Mouse (Mus musculus) right cerebral cortex, postnatal 25 days (tissue): ENCODE measurements around the gene Glt1d1.
A peak's percentile ranks its signal among the peaks of the same experiment; 100 is the strongest.

Source experiments
- DNase-seq: peaks from one replicate; pipeline ENCODE4 v3.0.0; 2022

The Glt1d1 gene

DNA sequence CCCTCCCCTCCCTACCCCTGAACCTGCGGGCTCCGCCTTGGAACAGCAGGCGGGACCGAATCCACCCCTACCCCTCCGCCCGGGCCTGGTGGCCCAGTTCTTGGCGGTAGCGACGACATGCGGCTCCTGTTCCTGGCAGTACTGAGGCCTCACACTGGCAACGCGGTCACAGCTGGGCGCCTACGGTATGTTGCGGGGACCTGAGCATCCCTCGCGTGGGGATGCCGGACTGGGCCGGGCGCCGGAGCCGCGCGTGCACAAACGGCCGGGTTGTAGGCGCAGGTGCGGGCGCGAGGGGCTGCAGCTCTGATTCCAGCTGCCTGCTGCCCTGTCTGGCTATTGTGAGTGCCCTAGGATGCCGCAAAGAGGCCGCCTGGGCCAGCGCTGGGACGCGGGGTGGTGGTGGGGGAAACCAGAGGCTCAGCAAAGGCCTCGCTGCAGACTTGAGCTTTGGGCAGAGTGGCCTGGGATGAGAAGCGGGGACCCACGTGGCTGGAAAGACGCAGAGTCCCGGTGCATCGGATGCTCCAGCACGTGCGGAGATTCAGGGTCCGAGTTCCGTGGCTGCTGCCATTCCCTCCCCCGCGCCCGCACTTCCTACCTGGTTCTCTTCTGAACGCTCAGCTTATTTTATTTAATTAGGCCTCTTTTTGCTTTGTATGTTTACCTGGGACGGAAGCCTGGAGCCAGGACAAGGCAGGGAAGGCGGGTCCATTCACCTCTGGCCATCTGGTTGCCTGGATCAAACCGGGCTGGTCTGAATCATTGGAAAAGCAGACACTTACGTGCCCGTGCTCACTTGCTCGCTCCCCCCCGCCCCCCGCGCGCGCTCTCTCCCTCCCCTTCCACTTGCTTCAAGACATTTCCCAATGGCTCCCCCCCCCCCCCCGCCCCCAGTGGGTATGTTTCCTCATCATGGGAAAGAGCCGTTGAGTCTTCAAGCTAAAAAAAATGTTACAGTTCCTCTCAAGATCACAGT lies at the start of gene Glt1d1, which contains the start of gene Slc15a4:
Glt1d1 (plus strand) TSS at position 96 of the 979 bp plus-strand sequence.
Slc15a4 (minus strand) TSS at position 731 of the 979 bp plus-strand sequence.
- DNase-seq, result peak; percentile 51

DNA sequence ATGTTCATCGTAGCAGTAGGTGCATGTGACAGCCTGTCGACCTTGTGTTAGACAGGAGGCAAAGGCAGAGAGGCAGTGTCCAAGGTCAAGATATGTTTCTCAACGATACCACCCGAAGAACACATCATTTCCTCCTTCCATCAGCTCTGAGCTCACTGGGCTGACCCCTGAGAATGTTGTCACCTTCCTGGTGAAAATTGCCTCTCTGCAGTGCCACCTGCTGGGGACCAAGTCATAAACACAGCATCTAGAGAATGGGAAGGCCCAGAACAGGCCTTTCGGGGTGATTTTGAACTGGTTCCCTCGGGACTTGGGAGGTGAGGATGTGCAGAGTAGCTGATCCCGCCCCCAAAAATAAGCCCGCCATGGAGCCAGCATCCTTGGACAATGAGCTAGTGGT lies 48.4 kb upstream of the Glt1d1 start:
- DNase-seq, result no peak

DNA sequence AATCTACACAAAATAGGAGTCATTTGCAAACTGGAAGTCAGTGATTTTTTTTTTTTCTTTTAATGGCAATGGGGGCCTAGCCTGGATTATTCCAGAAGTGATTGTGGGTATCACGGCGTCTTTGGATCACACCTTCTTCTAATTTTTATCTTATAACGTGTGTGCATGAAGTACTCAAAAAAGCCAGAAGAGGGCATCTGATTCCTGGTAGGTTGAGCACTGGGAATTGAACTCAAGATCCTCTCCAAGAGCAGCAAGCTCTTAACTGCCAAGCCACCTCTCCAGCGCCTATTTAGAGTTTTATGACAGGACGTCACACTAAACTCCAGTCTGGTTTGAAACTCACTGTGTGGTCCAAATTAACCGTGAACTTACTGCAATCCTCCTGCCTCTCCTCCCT lies 44.2 kb upstream of the Glt1d1 start:
- DNase-seq, result no peak

- DNase-seq, result no peak
Measured at GRCm38 (mm10) chr5:127592406-127592805, 39.7 kb upstream of the Glt1d1 start.

DNA sequence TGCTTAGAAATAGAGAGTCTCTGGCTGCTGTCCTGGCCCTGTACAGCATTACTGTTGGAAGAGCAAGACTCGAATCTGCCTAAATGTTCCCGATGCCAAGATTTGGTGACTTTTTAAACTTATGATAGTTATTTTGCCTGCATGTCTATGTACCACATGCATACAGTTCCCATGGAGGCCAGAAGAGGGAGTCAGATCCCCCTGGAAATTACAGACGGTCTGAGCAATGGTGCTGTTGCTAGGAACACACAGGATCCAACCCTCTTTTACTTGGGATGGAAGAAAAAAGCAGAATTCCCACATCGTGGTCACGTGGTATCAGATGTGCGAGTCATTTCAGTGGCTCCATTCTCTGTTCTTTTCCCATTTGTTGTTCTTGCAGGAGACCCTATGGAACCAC lies 39.2 kb upstream of the Glt1d1 start:
- no peak for DNase-seq

DNA sequence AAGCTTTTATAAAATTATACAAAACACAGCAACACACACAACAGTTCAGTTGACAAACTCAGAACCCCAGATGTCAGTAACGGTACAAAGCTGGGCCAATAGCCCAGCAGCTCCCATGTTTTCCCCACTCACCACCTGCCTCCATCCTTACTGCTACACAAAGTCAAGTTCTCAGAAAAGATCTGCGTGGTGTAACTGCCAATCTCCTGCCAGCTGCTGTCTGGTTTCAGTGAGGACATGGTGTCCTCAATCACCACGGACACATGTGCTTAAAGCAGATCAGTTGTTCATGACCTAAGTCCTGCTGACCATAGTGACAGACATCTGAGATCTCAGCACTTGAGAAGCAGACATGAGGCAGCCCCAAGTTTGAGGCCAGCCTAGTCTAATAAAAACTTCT lies 36.4 kb upstream of the Glt1d1 start:
- no peak for DNase-seq

GRCm38 (mm10) chr5:127596862-127597261 lies 35.2 kb upstream of the Glt1d1 start:
- DNase-seq, result no peak

GRCm38 (mm10) chr5:127602996-127603395 lies 29.1 kb upstream of the Glt1d1 start:
- no peak for DNase-seq

GRCm38 (mm10) chr5:127607507-127607906 lies 24.6 kb upstream of the Glt1d1 start:
- DNase-seq, result no peak

- DNase-seq, result no peak
Measured at GRCm38 (mm10) chr5:127609191-127609714, 22.8 kb upstream of the Glt1d1 start.

DNA sequence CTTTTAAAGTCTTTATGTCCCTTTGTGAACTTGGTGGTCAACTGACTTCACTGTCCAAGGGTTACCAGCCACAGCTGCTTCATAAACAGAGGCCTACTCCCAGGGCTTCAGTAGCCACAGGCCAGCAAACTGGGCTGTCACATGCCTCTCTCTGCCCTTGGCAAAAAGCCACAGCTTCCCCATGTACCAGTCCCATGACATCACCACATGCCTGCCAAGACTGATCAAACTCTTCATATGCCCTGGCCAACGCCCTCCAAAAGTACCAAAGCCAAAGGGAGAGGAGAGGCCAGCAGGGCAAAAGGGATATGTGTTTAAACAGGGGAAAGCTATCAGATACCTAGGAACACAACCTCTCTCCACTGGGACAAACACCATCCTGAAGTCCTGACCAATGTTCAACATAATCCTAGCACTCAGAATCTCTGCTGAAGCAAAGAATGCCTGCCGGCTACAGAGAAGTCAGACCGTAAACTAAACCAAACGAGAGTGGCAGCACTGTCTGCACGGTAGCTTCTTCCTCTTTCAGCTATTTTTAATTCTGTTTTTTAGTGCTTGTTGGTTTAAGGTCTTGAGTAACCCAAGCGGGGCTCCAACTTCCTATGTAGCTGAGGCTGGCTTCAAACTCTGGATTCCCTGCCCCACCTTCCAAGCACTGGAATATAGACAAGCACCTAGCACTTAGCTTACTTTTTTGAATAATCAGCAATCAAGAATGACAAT lies 21.1 kb upstream of the Glt1d1 start:
- no peak for DNase-seq

- DNase-seq, result no peak
Measured at GRCm38 (mm10) chr5:127611881-127612280, 20.2 kb upstream of the Glt1d1 start.

GRCm38 (mm10) chr5:127612397-127612796 lies 19.7 kb upstream of the Glt1d1 start:
- no peak for DNase-seq

- DNase-seq, result no peak
Measured at GRCm38 (mm10) chr5:127615459-127615858, 16.6 kb upstream of the Glt1d1 start.

DNA sequence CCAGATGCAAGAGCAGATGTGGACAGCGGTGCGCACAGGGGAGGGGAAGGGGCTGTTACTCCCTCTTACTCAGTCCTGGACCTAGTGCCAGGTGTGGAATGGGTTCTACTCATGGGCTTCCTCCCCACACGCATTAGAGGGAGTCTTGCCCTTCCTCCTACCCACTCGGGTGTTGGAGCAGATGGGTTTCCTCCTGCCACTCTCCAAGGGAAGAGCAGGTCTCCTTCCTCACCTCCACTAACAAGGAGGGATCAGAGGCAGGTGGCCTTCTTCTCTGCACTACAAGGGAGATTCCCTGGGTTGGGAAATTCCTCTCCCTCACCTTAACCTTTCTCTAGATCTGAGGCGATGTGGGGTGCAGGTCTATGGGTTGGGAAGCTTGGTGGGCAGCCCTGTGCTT lies 15.9 kb upstream of the Glt1d1 start:
- DNase-seq, result no peak

GRCm38 (mm10) chr5:127616884-127617635 lies 15.0 kb upstream of the Glt1d1 start:
- DNase-seq, result peak; percentile 99

DNA sequence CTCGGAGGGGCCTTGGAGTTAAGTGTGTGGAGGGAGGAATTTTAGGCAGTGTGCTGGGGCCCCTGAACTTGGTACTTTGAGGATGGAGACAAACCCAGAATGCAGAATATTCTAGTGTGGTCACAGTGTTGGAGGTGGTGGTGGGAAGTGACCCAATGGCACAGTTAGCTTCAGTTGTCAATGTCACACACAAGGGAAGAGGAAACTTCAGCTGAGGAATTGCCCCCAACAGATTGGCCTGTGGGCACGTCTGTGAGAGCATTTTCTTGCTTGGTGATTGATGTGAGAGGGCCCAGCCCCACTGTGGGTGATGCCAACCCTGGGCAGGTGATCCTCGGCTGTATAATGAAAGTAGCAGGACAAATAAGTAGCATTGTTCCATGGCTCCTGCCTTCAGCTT lies 13.2 kb upstream of the Glt1d1 start:
- DNase-seq, result no peak

GRCm38 (mm10) chr5:127620371-127620770 lies 11.7 kb upstream of the Glt1d1 start:
- no peak for DNase-seq

GRCm38 (mm10) chr5:127621108-127621507 lies 11.0 kb upstream of the Glt1d1 start:
- no peak for DNase-seq

DNA sequence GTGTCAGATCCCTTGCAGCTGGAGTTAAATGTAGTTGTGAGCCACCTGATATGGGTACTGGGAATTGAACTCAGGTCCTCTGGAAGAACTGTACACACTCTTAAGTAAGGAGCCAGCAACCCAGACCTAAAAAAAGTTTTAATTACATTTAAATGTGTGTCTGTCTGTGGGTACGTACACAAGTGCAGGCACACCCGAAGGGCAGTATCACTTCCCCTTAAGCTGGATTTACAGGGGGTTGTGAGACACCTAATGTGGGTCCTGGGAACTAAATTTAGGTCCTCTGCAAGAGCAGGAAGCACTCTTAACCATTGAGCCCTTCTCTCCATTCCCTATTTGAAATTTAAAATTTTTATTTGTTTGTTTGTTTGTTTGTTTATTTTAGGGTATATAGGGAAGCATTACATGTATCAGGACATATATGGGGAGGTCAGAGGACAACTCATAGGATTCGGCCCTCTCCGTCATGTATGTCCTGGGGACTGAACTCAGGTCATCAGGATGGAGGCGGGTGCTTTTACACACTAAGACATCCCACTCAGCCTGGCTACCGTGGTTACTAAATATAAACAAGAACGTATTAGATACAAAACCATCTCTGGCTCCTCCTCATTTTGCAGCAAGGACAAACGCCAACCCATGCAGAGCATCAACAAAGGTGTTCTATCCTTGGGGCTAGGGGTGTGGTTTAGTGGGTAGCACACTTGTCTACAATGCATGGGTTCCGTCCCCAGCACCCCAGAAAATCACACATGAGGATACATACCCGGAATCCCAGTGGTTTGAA lies 7.4 kb upstream of the Glt1d1 start:
- no peak for DNase-seq

- no peak for DNase-seq
Measured at GRCm38 (mm10) chr5:127627242-127627641, 4.8 kb upstream of the Glt1d1 start.

DNA sequence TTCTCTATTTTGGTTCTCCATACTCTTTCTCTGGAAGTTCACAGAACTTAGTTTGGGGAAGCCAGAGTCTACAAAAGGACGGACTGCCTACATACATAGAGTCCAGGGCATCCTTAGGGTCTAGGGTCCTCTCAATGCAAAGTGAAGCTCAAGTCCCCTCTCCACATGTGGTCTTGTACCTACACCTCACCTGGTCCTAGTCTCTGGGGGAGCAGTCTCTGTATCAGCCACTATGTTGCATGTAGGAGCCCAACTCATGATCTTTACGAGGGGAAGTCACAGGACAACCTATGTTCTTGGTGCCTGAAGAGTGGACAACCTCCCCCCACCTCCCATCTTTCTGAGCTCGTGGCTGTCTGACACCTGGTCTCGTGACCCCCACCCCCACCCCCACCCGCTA lies 391 bp upstream of the Glt1d1 start:
- DNase-seq, result no peak
